Mouse (Mus musculus): ENCODE data around the gene Chrnd. TPM values are rescaled to one million over a fixed set of nuclear protein-coding genes. Genes with fewer than 3 reads are reported as not detected.

Chrnd gene
- 0.26 and 0.48 TPM in 2 replicates for polyA plus RNA-seq (2015; fragmentation: Nextera tagmentation; extraction: Ambion mirVana)

GRCm38 (mm10) chr1:87190429-87190828 is at the start of gene Chrnd:
TSS of gene Chrnd (plus strand) at chr1:87190607.
- no peak within 1 kb of the TSS for H3K9ac ChIP-seq (ENCODE audit: low read length)
- H3K27ac ChIP-seq (ENCODE audit: low read length): no peak within 1 kb of the TSS
- H3K27me3 ChIP-seq (ENCODE audit: control insufficient read depth, insufficient read depth, low read depth, low read length): peaks cover 18% of the 10 kb centered on the region
- no peak within 1 kb of the TSS for H3K4me2 ChIP-seq (ENCODE audit: low read depth, low read length)
- no peaks in the 10 kb centered on the region for H3K36me3 ChIP-seq (ENCODE audit: control insufficient read depth, insufficient read depth, low read length)
- peaks cover 3% of the 10 kb centered on the region; the same call in 1 of the 2 replicates for H3K4me1 ChIP-seq (replicated peaks; ENCODE audit: control insufficient read depth, insufficient read depth, low read length)
- WGBS: 26% methylated on average over 4 of the region's 4 CpGs
- no peaks in the 10 kb centered on the region for H3K9me3 ChIP-seq (ENCODE audit: control insufficient read depth, low read length)
- no peak within 1 kb of the TSS for H3K4me3 ChIP-seq (ENCODE audit: low read length)
- no peak for ATAC-seq (ENCODE audit: low read depth)

DNA sequence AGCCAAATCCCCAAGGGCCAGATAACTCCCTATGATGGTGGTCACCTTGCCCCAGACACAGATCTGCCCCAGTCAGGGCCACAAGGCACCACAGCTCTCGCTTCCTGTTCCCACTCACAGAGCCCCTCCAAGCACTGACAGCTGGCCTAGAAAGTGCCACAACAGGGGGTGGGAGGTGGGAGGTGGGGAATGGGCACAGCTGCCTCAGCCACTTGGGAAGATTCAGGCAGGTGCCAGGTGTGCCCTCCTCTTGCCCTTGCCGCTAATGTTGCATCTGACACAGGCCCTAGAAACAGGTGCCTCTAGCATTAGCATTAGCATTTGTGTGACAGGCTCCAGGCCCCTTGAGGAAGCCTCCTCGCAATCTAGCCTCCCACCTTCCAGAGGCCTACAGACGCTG is 48.9 kb upstream of the Chrnd start:
- Histone ChIP-seq H3K4me2 (ENCODE audit: low read depth, low read length) (no peak overlapping the region), H3K9ac (ENCODE audit: low read length) (no peak overlapping the region), H3K27me3 (ENCODE audit: control insufficient read depth, insufficient read depth, low read depth, low read length) (no peaks in the 10 kb centered on the region), H3K27ac (ENCODE audit: low read length) (no peak overlapping the region), H3K9me3 (ENCODE audit: control insufficient read depth, low read length) (no peaks in the 10 kb centered on the region), H3K36me3 (ENCODE audit: control insufficient read depth, insufficient read depth, low read length) (no peaks in the 10 kb centered on the region), H3K4me1 (replicated peaks; ENCODE audit: control insufficient read depth, insufficient read depth, low read length) (no peaks in the 10 kb centered on the region), H3K4me3 (ENCODE audit: low read length) (no peak overlapping the region)
- ATAC-seq (ENCODE audit: low read depth): no peak
- WGBS: 77% methylated on average over 4 of the region's 4 CpGs

- no peaks in the 10 kb centered on the region for H3K36me3 ChIP-seq (ENCODE audit: control insufficient read depth, insufficient read depth, low read length)
- no peak overlapping the region for H3K4me3 ChIP-seq (ENCODE audit: low read length)
- WGBS: 58% methylated on average over 9 of the region's 9 CpGs
- no peak overlapping the region for H3K27ac ChIP-seq (ENCODE audit: low read length)
- H3K4me2 ChIP-seq (ENCODE audit: low read depth, low read length): no peak overlapping the region
- no peak for ATAC-seq (ENCODE audit: low read depth)
- H3K9ac ChIP-seq (ENCODE audit: low read length): no peak overlapping the region
- H3K27me3 ChIP-seq (ENCODE audit: control insufficient read depth, insufficient read depth, low read depth, low read length): no peaks in the 10 kb centered on the region
- no peaks in the 10 kb centered on the region for H3K9me3 ChIP-seq (ENCODE audit: control insufficient read depth, low read length)
- no peaks in the 10 kb centered on the region for H3K4me1 ChIP-seq (replicated peaks; ENCODE audit: control insufficient read depth, insufficient read depth, low read length)
Measured at GRCm38 (mm10) chr1:87142456-87142855, 48.0 kb upstream of the Chrnd start.

DNA sequence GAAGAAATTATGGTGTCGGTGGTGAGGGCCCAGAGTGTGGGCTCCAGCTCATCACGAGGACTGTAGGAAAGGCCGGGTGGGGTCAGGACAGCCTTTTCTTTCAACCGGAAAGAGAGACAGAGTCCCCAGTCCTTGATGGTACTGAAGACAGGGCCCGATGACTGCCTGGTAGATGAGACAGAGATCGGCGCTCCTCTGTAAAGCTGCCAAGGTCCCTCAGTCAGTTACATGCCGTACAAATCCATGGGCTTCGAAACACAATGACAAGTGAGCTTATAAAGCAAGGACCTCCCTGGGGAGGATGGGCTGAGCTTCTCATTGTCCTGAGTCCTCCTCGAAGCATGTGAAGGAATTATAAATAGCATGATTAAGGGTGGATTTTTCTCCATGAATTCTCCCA is 47.3 kb upstream of the Chrnd start:
- 77% methylated on average over 10 of the region's 10 CpGs for WGBS
- ATAC-seq (ENCODE audit: low read depth): no peak
- Histone ChIP-seq H3K27ac (ENCODE audit: low read length) (no peak overlapping the region), H3K4me1 (replicated peaks; ENCODE audit: control insufficient read depth, insufficient read depth, low read length) (no peaks in the 10 kb centered on the region), H3K27me3 (ENCODE audit: control insufficient read depth, insufficient read depth, low read depth, low read length) (no peaks in the 10 kb centered on the region), H3K36me3 (ENCODE audit: control insufficient read depth, insufficient read depth, low read length) (no peaks in the 10 kb centered on the region), H3K4me2 (ENCODE audit: low read depth, low read length) (no peak overlapping the region), H3K4me3 (ENCODE audit: low read length) (no peak overlapping the region), H3K9me3 (ENCODE audit: control insufficient read depth, low read length) (no peaks in the 10 kb centered on the region), H3K9ac (ENCODE audit: low read length) (no peak overlapping the region)

DNA sequence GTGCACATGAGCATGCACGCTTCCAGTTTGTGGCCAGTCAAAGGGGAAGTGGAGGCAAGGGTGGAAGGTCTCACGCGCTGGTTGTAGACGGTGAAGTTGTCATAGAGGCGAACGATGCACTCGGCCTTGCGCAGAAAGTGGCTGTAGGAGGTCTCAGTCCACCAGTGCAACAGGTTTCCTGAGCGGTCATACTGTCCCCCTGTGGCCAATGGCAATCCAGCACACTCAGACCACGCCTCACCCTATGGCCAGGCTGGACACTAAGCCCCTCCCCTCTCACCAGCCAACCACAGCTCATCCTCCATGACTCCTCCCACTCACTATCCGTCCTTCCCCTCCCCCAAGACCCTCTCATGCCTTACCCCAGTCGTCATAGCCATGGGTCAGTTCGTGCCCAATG is 41.0 kb upstream of the Chrnd start:
- H3K27me3 ChIP-seq (ENCODE audit: control insufficient read depth, insufficient read depth, low read depth, low read length): peaks cover 41% of the 10 kb centered on the region
- no peaks in the 10 kb centered on the region for H3K9me3 ChIP-seq (ENCODE audit: control insufficient read depth, low read length)
- no peak overlapping the region for H3K9ac ChIP-seq (ENCODE audit: low read length)
- no peak overlapping the region for H3K4me3 ChIP-seq (ENCODE audit: low read length)
- WGBS: 33% methylated on average over 13 of the region's 13 CpGs
- no peak overlapping the region for H3K27ac ChIP-seq (ENCODE audit: low read length)
- 0 out of 2 replicates have a peak, but pooled peaks cover under 1% of the 10 kb centered on the region for H3K4me1 ChIP-seq (replicated peaks; ENCODE audit: control insufficient read depth, insufficient read depth, low read length)
- ATAC-seq (ENCODE audit: low read depth): no peak; the same call in 1 of the 2 replicates
- H3K4me2 ChIP-seq (ENCODE audit: low read depth, low read length): no peak overlapping the region
- H3K36me3 ChIP-seq (ENCODE audit: control insufficient read depth, insufficient read depth, low read length): no peaks in the 10 kb centered on the region

DNA sequence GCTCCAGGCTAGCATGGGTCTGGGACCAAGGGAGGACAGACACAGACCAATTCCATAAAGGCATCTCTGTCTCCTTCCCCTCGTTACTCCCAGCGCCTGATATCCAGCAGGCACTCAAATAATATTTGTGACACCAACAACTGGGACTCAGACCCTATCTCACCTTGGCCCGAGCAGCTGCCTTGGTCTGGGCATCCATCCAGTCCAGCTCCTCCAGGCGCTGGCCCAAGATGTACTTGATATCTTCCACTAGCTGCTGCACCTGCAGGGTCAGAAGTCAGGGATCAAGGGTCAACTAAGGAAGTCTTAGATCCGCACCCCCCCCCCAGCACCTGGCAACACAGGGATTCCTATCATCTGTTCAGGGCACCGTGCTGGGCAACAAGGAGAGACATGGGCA is 39.1 kb upstream of the Chrnd start:
- WGBS: 73% methylated on average over 6 of the region's 6 CpGs
- H3K4me1 ChIP-seq (replicated peaks; ENCODE audit: control insufficient read depth, insufficient read depth, low read length): 0 out of 2 replicates have a peak, but pooled peaks cover 4% of the 10 kb centered on the region
- ATAC-seq (ENCODE audit: low read depth): no peak
- no peak overlapping the region for H3K27ac ChIP-seq (ENCODE audit: low read length)
- H3K4me3 ChIP-seq (ENCODE audit: low read length): no peak overlapping the region
- no peaks in the 10 kb centered on the region for H3K9me3 ChIP-seq (ENCODE audit: control insufficient read depth, low read length)
- no peaks in the 10 kb centered on the region for H3K36me3 ChIP-seq (ENCODE audit: control insufficient read depth, insufficient read depth, low read length)
- H3K9ac ChIP-seq (ENCODE audit: low read length): no peak overlapping the region
- peaks cover 59% of the 10 kb centered on the region for H3K27me3 ChIP-seq (ENCODE audit: control insufficient read depth, insufficient read depth, low read depth, low read length)
- no peak overlapping the region for H3K4me2 ChIP-seq (ENCODE audit: low read depth, low read length)

GRCm38 (mm10) chr1:87153776-87154500 is 36.5 kb upstream of the Chrnd start:
- under 1% methylated on average over 62 of the region's 72 CpGs for WGBS
- Histone ChIP-seq H3K4me1 (replicated peaks; ENCODE audit: control insufficient read depth, insufficient read depth, low read length) (0 out of 2 replicates have a peak, but pooled peaks cover 4% of the 10 kb centered on the region), H3K36me3 (ENCODE audit: control insufficient read depth, insufficient read depth, low read length) (no peaks in the 10 kb centered on the region), H3K9me3 (ENCODE audit: control insufficient read depth, low read length) (no peaks in the 10 kb centered on the region), H3K27me3 (ENCODE audit: control insufficient read depth, insufficient read depth, low read depth, low read length) (peaks cover 86% of the 10 kb centered on the region), H3K4me2 (ENCODE audit: low read depth, low read length) (peak overlapping the region; percentile 48), H3K27ac (ENCODE audit: low read length) (no peak overlapping the region), H3K4me3 (ENCODE audit: low read length) (peak overlapping the region; percentile 39), H3K9ac (ENCODE audit: low read length) (no peak overlapping the region)
- ATAC-seq (ENCODE audit: low read depth): no peak

- Histone ChIP-seq H3K27me3 (ENCODE audit: control insufficient read depth, insufficient read depth, low read depth, low read length) (peaks cover 86% of the 10 kb centered on the region), H3K4me2 (ENCODE audit: low read depth, low read length) (peak overlapping the region; percentile 48), H3K9me3 (ENCODE audit: control insufficient read depth, low read length) (no peaks in the 10 kb centered on the region), H3K27ac (ENCODE audit: low read length) (no peak overlapping the region), H3K4me1 (replicated peaks; ENCODE audit: control insufficient read depth, insufficient read depth, low read length) (0 out of 2 replicates have a peak, but pooled peaks cover 4% of the 10 kb centered on the region), H3K36me3 (ENCODE audit: control insufficient read depth, insufficient read depth, low read length) (no peaks in the 10 kb centered on the region), H3K4me3 (ENCODE audit: low read length) (peak overlapping the region; percentile 39), H3K9ac (ENCODE audit: low read length) (no peak overlapping the region)
- 2% methylated on average over 57 of the region's 58 CpGs for WGBS
- no peak for ATAC-seq (ENCODE audit: low read depth)
Measured at GRCm38 (mm10) chr1:87154501-87155120, 35.8 kb upstream of the Chrnd start.

DNA sequence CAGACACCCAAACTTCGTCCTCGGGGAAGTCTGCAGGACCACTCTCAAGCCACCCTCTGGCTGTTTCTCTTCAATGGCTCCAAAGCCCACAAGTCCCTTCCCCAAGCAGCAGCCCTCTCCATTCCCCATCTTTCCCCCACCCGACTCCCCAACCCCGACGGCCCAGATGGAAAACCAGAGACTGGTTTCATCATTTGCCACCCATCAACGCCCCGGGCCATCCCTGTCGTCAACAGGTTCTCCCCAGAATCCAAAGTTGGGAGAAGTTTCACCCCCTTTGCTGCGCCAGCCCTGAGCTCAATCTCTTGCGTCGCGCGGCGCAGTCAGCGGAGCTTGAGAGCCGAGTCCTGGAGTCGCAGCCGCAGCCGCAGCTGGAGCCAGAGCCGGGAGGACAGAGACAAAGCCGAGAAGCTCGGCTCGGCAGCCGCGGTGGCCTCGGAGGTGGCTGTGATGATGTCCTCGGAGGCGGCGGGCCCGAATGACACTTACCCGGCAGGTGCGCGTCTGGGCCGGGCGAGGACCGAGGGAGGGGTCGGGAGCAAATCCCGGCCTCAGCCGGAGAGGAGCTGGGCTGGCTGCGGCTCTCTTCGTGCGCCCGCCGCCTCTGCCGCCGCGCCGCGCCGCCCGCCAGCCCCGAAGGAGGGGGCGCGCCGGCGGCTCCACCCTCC is 34.7 kb upstream of the Chrnd start:
- H3K36me3 ChIP-seq (ENCODE audit: control insufficient read depth, insufficient read depth, low read length): no peaks in the 10 kb centered on the region
- peaks cover 83% of the 10 kb centered on the region for H3K27me3 ChIP-seq (ENCODE audit: control insufficient read depth, insufficient read depth, low read depth, low read length)
- H3K4me1 ChIP-seq (replicated peaks; ENCODE audit: control insufficient read depth, insufficient read depth, low read length): 0 out of 2 replicates have a peak, but pooled peaks cover 4% of the 10 kb centered on the region
- peak overlapping the region; percentile 39 for H3K4me3 ChIP-seq (ENCODE audit: low read length)
- ATAC-seq (ENCODE audit: low read depth): 0 out of 2 replicates have a peak, but pooled peaks have one; percentile 12
- H3K9ac ChIP-seq (ENCODE audit: low read length): no peak overlapping the region
- H3K4me2 ChIP-seq (ENCODE audit: low read depth, low read length): peak overlapping the region; percentile 54
- WGBS: under 1% methylated on average over 40 of the region's 56 CpGs
- H3K27ac ChIP-seq (ENCODE audit: low read length): no peak overlapping the region
- no peaks in the 10 kb centered on the region for H3K9me3 ChIP-seq (ENCODE audit: control insufficient read depth, low read length)
